Mouse (Mus musculus) liver, embryonic 11.5 days (tissue): ENCODE data around the gene Retn. TPM values are rescaled to one million over a fixed set of nuclear protein-coding genes. Genes with fewer than 3 reads are reported as not detected.

Experiments
- ATAC-seq: fragments of 200-750 bp; cut with Nextera tagmentation; replicated peaks from 2 replicates; pipeline ENCODE4 v1.8.0; 2017; ENCODE audit warnings: moderate number of reproducible peaks, mild to moderate bottlenecking, moderate TSS enrichment, moderate library complexity; ENCODE audit not compliant: low FRiP score
- DNase-seq: peaks from one replicate; pipeline ENCODE4 v3.0.0-alpha.2; 2017; ENCODE audit warnings: low spot score
- H3K27ac ChIP-seq: fragments of 300-500 bp; sonication (generic); 2 replicates; pipeline ENCODE4 v1.5.1; 2014; ENCODE audit warnings: mild to moderate bottlenecking, low read depth, low read length, control low read depth
- H3K27me3 ChIP-seq: fragments of 300-500 bp; sonication (generic); replicated peaks from 2 replicates; pipeline ENCODE4 v1.6.1; 2014; ENCODE audit warnings: low read length, mixed read lengths; ENCODE audit not compliant: control insufficient read depth, insufficient read depth
- H3K36me3 ChIP-seq: fragments of 300-500 bp; sonication (generic); 2 replicates; pipeline ENCODE4 v1.6.1; 2014; ENCODE audit warnings: mild to moderate bottlenecking, low read length, moderate library complexity, mixed read lengths; ENCODE audit not compliant: control insufficient read depth, insufficient read depth
- H3K4me1 ChIP-seq: fragments of 300-500 bp; sonication (generic); replicated peaks from 2 replicates; pipeline ENCODE4 v1.6.1; 2014; ENCODE audit warnings: low read length, mixed read lengths; ENCODE audit not compliant: control insufficient read depth, insufficient read depth
- H3K4me2 ChIP-seq: fragments of 300-500 bp; sonication (generic); 2 replicates; pipeline ENCODE4 v1.6.1; 2014; ENCODE audit warnings: mild to moderate bottlenecking, control low read depth, moderate library complexity
- H3K4me3 ChIP-seq: fragments of 300-500 bp; sonication (generic); 2 replicates; pipeline ENCODE4 v1.5.1; 2014; ENCODE audit warnings: low read depth, low read length, control low read depth
- H3K9ac ChIP-seq: fragments of 300-500 bp; sonication (generic); 2 replicates; pipeline ENCODE4 v1.6.1; 2014; ENCODE audit warnings: low read depth, low read length, control low read depth
- H3K9me3 ChIP-seq: fragments of 300-500 bp; sonication (generic); 2 replicates; pipeline ENCODE4 v1.6.1; 2016; ENCODE audit warnings: low read length, inconsistent platforms, mixed read lengths; ENCODE audit not compliant: control insufficient read depth
- WGBS: fragments of 180-500 bp; shearing (Covaris S2); extraction: QIAGEN DNeasy Blood & Tissue Kit; methylation state at CpG from one replicate; pipeline ENCODE4 v1.1.7; 2014; 5-methylcytosine and 5-hydroxymethylcytosine counted together
- polyA plus RNA-seq: library from polyadenylated mRNA; unstranded; fragments of >200 nt; fragmentation: Nextera tagmentation; extraction: Ambion mirVana; gene quantifications from 2 replicates; pipeline ENCODE4 v1.2.1, GENCODE M21; 2014

Retn gene
- polyA plus RNA-seq, 1 experiment from 2014 or later, result 0.40 TPM

DNA sequence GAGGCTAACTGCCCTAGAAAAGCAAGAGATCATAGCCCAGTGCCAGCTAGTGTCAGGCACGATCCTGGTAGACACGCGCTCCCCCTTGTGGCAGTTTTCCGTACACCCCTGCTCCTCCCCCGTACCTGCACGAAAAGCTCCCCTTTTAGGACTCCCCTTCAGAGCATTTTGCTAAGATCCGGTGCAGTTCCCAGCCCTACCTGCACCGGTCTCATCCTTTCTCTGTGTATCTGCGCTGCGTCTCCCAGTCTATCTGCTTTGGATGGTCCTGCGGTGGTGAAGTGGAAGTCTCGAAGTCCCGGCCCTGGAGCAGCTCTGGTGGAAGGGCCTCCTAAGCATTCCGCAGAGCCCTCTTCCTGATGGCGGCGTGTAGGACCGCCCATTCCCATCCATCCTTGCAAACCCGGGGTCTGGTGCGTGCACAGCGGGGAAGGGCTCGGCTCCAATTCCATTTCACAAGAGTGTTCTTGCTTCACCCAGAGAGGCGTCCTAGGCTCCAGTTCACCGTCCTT lies 16.5 kb downstream of the Retn start, which contains the start of gene Fcor:
Gene Fcor, minus strand, starts transcription at position 383 of the 512 bp plus-strand sequence.
- no peaks in the 10 kb centered on the region for H3K27me3 ChIP-seq
- WGBS, result under 1% methylated on average over 23 of the region's 23 CpGs
- H3K4me3 ChIP-seq, result peak within 1 kb of the TSS; percentile 60
- peaks cover 3% of the 10 kb centered on the region for H3K4me1 ChIP-seq
- ATAC-seq (peak; percentile 69), DNase-seq (peak; percentile 81)
- peak within 1 kb of the TSS; percentile 60 for H3K9ac ChIP-seq
- H3K4me2 ChIP-seq, result peak within 1 kb of the TSS; percentile 78
- no peaks in the 10 kb centered on the region for H3K36me3 ChIP-seq
- peak within 1 kb of the TSS; percentile 41 for H3K27ac ChIP-seq
- no peaks in the 10 kb centered on the region for H3K9me3 ChIP-seq

DNA sequence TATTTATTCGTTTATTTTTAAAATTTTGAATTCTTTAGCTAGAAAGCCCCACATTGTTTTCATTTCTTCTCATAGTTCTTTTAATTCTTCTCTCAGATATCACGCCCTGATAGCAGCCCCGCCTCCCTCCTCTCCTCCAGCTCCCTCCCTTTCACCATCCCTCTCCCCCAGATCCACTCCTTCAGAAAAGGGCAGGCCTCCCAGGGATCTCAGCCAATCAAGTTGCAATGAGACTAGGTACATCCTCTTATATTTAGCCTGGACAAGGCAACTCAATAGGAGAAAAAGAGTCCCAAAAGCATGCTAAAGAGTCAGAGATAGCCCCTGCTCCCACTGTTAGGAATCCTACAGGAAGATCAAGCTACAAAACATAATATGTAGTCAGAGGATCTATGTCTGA lies 19.1 kb downstream of the Retn start:
- peaks cover 13% of the 10 kb centered on the region for H3K4me1 ChIP-seq
- H3K27ac ChIP-seq, result no peak overlapping the region
- ATAC-seq (no peak), DNase-seq (no peak)
- no peaks in the 10 kb centered on the region for H3K27me3 ChIP-seq
- H3K36me3 ChIP-seq, result peaks cover 12% of the 10 kb centered on the region
- H3K4me2 ChIP-seq, result no peak overlapping the region
- WGBS, result 68% methylated on average over 3 of the region's 3 CpGs
- no peak overlapping the region for H3K4me3 ChIP-seq
- H3K9me3 ChIP-seq, result no peaks in the 10 kb centered on the region
- H3K9ac ChIP-seq, result no peak overlapping the region

DNA sequence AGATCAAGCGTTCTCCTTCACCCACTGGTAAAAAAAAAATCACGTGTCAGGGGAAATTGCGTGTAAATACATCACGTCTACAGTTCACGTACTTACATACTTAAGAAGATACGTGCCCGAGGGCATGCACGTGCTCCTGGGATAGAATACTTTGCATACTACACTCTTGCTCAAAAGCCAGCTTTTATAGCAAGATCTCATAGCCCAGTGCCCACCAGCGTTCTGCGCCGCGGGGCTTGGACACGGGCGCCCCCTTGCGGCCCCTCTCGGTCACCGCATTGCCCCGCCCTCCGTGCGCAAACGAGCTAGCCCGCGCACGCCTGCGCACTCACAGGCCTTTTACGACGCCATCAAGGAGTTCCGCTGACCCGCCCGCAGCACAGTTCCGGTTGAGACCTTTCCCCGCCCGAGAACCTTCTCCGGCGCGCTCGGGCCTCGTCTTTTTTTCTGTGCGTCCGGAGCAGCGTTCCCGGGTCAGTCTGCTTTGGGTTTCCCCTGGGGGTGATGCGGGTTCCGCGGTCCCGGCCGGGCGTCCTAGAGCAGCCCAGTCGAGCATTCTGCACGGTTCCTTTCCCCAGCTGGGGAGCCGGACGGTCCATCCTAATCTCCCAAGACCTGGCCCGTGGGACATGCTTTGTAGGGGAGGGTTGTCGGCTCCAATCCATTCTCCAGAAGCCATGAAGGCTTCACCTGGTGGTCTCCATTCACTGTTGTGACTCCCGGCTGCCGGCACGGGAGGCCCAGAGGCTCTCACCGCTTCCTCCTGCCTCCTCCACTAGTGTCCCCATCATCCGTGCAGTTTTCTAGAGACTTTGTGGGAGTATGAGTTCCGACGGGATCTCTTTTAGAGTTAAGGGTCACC lies 20.8 kb downstream of the Retn start, which contains the start of gene Trappc5:
Gene Trappc5, plus strand, starts transcription at position 169 of the 862 bp plus-strand sequence.
- H3K4me3 ChIP-seq, result peak within 1 kb of the TSS; percentile 95
- peaks cover 13% of the 10 kb centered on the region for H3K4me1 ChIP-seq
- peaks cover 21% of the 10 kb centered on the region for H3K36me3 ChIP-seq
- no peaks in the 10 kb centered on the region for H3K27me3 ChIP-seq
- peak within 1 kb of the TSS; percentile 83 for H3K27ac ChIP-seq
- peak within 1 kb of the TSS; percentile 88 for H3K9ac ChIP-seq
- no peaks in the 10 kb centered on the region for H3K9me3 ChIP-seq
- peak within 1 kb of the TSS; percentile 90 for H3K4me2 ChIP-seq
- WGBS, result 1% methylated on average over 61 of the region's 61 CpGs
- DNase-seq, result peak; percentile 91
- ATAC-seq, result peak; percentile 86

DNA sequence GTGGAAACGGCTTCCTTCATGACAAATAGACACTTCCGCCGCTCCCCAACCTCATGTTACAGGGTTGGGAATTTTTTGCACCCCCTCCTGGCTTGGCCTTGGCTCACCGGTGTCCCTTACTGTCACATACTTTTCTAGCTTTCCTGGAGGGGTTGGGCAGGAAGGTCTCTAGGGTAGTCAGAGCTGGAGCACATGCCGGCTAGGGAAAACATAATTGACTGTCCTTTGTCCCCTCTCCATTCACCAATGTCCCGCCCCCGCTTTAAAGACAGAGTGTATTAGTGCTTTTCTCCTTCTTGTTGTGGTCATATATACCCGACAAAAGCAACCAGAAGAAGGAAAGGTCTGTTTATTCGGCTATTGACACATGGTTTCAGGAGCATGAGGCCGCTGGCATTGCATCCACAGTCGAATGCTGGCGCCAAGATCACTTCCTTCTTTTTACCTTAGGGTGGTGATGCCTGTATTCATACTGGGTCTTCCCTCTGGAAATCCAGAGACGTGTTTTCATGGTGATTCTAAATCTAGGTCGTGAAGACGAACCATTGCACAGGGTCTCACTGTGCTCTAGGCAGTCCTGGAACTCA lies 21.5 kb downstream of the Retn start:
- DNase-seq, result peak; percentile 57
- Histone ChIP-seq H3K36me3 (peaks cover 23% of the 10 kb centered on the region), H3K9me3 (no peaks in the 10 kb centered on the region), H3K9ac (peak overlapping the region; percentile 88), H3K4me2 (peak overlapping the region; percentile 90), H3K27me3 (no peaks in the 10 kb centered on the region), H3K4me3 (peak overlapping the region; percentile 95), H3K4me1 (peaks cover 13% of the 10 kb centered on the region), H3K27ac (peak overlapping the region; percentile 83)
- ATAC-seq, result peak; percentile 4; the same call in 1 of the 2 replicates
- WGBS, result 3% methylated on average over 15 of the region's 15 CpGs

DNA sequence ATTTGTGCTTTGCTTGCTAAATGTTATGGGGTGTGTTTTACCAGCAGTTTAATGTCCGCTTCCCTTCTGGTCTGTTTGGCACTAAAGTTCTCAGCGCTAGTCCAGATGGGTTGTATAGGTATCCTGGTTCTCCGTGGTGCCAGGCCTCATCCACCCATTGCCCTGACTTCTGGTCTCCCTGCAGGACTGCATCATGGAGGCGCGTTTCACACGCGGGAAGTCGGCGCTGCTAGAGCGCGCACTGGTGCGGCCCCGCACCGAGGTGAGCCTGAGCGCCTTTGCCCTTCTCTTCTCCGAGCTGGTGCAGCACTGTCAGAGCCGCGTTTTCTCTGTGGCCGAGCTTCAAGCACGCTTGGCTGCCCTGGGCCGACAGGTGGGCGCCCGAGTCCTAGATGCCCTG lies 23.3 kb downstream of the Retn start:
- Histone ChIP-seq H3K9ac (no peak overlapping the region), H3K36me3 (peaks cover 23% of the 10 kb centered on the region), H3K4me2 (no peak overlapping the region), H3K27me3 (no peaks in the 10 kb centered on the region), H3K4me3 (no peak overlapping the region), H3K9me3 (no peaks in the 10 kb centered on the region), H3K27ac (no peak overlapping the region), H3K4me1 (peaks cover 13% of the 10 kb centered on the region)
- no peak for DNase-seq
- no peak for ATAC-seq
- 95% methylated on average over 23 of the region's 23 CpGs for WGBS

DNA sequence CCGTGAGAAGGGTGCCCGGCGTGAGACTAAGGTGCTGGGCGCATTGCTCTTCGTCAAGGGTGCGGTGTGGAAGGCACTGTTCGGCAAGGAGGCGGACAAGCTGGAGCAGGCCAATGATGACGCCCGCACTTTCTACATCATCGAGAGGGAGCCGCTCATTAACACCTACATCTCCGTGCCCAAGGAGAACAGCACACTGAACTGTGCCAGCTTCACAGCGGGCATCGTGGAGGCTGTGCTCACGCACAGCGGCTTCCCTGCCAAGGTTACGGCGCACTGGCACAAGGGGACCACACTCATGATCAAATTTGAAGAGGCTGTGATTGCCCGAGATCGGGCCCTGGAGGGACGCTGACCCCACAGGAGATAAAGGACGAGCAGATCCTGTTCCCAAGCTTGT lies 23.7 kb downstream of the Retn start:
- no peak overlapping the region for H3K4me3 ChIP-seq
- no peaks in the 10 kb centered on the region for H3K27me3 ChIP-seq
- no peak overlapping the region for H3K4me2 ChIP-seq
- H3K9ac ChIP-seq, result no peak overlapping the region
- no peak for DNase-seq
- H3K36me3 ChIP-seq, result peaks cover 23% of the 10 kb centered on the region
- no peak overlapping the region for H3K27ac ChIP-seq
- WGBS, result 96% methylated on average over 23 of the region's 23 CpGs
- H3K4me1 ChIP-seq, result peaks cover 13% of the 10 kb centered on the region
- no peak for ATAC-seq
- no peaks in the 10 kb centered on the region for H3K9me3 ChIP-seq

DNA sequence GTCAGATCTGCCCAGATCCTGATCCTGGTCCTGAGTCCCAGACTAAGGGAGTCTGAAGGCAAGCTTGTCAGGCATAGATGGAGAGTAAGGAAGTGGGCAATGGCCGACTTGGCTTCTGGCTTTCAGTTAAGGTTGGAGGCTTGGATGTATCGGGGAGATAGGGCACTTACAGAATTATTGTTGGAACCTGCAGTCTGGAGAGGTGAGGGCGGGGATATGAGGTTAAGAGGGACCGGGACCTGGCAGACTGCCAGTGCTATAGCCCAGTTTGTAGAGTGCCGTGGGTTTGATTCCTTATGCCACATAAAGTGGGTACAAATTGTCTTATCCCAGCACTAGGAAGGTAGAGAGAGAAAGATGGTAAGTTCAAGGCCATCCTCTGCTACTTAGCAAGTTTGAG lies 24.1 kb downstream of the Retn start:
- H3K27me3 ChIP-seq, result no peaks in the 10 kb centered on the region
- no peaks in the 10 kb centered on the region for H3K9me3 ChIP-seq
- H3K9ac ChIP-seq, result no peak overlapping the region
- no peak overlapping the region for H3K4me2 ChIP-seq
- no peak overlapping the region for H3K4me3 ChIP-seq
- H3K4me1 ChIP-seq, result peaks cover 13% of the 10 kb centered on the region
- WGBS, result 95% methylated on average over 5 of the region's 5 CpGs
- peaks cover 23% of the 10 kb centered on the region for H3K36me3 ChIP-seq
- H3K27ac ChIP-seq, result no peak overlapping the region
- no peak for ATAC-seq
- no peak for DNase-seq

DNA sequence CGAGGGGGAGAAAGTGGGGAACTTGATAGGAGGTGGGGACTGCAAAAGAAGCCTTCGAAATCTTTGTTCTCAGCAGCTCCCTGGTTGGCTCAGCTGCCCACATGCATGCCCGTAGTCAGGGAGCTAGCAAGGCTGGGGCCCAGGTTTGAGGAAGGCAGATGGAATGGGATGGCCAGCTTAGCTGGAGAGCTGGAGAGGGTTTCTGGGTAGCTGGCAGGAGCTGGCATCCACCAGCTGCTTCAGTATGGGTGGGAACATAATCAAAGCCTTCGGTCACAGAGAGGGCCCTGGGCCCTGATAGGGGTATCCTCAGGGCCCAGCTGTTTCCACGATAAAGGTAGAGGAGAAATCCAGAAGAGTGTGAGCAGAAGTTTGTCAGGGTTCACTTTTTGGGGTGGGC lies 26.9 kb downstream of the Retn start:
- Histone ChIP-seq H3K4me1 (peaks cover 9% of the 10 kb centered on the region), H3K9ac (no peak overlapping the region), H3K27me3 (no peaks in the 10 kb centered on the region), H3K4me2 (no peak overlapping the region), H3K4me3 (no peak overlapping the region), H3K27ac (no peak overlapping the region), H3K36me3 (peaks cover 23% of the 10 kb centered on the region), H3K9me3 (no peaks in the 10 kb centered on the region)
- no peak for ATAC-seq
- 84% methylated on average over 5 of the region's 5 CpGs for WGBS
- DNase-seq, result no peak
